Mouse (Mus musculus) small intestine, adult 2 months (tissue): ENCODE measurements around the gene Vamp8. TPM values are rescaled to one million over a fixed set of nuclear protein-coding genes. Genes with fewer than 3 reads are reported as not detected.

Experiments used
- H3K27ac ChIP-seq: fragments of 200-500 bp; 2 replicates; pipeline ENCODE4 v1.5.1; 2012; ENCODE audit warnings: low read depth, low read length, control low read depth, inconsistent platforms; ENCODE audit not compliant: insufficient read depth
- H3K27me3 ChIP-seq: fragments of 200-500 bp; 2 replicates; pipeline ENCODE4 v1.6.1; 2012; ENCODE audit warnings: mild to moderate bottlenecking, moderate library complexity, low read length, inconsistent platforms; ENCODE audit not compliant: control insufficient read depth, insufficient read depth
- H3K36me3 ChIP-seq: fragments of 200-500 bp; 2 replicates; pipeline ENCODE4 v1.6.1; 2012; ENCODE audit warnings: mild to moderate bottlenecking, low read length, control low read depth, inconsistent platforms; ENCODE audit not compliant: control insufficient read depth, insufficient read depth
- H3K4me1 ChIP-seq: fragments of 200-500 bp; 2 replicates; pipeline ENCODE4 v1.6.1; 2012; ENCODE audit warnings: low read length, inconsistent platforms, mixed read lengths; ENCODE audit not compliant: control insufficient read depth, insufficient read depth, insufficient read length
- H3K4me3 ChIP-seq: fragments of 200-500 bp; 2 replicates; pipeline ENCODE4 v1.5.1; 2012; ENCODE audit warnings: low read depth, mild to moderate bottlenecking, control low read depth, inconsistent platforms, low read length, moderate library complexity
- CTCF ChIP-seq: fragments of 200-500 bp; IDR thresholded peaks from 2 replicates; pipeline ENCODE4 v1.5.1; 2012; ENCODE audit warnings: low read depth, mild to moderate bottlenecking, control low read depth, inconsistent platforms, low read length, moderate library complexity, mixed read lengths; ENCODE audit not compliant: insufficient replicate concordance, insufficient read length; ENCODE audit errors: extremely low read depth
- POLR2A ChIP-seq: fragments of 200-500 bp; IDR thresholded peaks from 2 replicates; pipeline ENCODE4 v1.6.1; 2012; ENCODE audit warnings: low read depth, mild to moderate bottlenecking, control low read depth, inconsistent platforms, low read length, moderate library complexity
- WGBS: fragments of 180-500 bp; shearing (Covaris S2); methylation state at CpG from one replicate; pipeline ENCODE4 v1.1.7; 2018; 5-methylcytosine and 5-hydroxymethylcytosine counted together
- polyA plus RNA-seq: library from polyadenylated mRNA; depleted of rRNA; stranded (reverse); fragments of >200 nt; gene quantifications from 2 replicates; pipeline ENCODE4 v1.2.3, GENCODE M21; 2012

The Vamp8 gene
- polyA plus RNA-seq, 1 experiment, result 243 TPM

DNA sequence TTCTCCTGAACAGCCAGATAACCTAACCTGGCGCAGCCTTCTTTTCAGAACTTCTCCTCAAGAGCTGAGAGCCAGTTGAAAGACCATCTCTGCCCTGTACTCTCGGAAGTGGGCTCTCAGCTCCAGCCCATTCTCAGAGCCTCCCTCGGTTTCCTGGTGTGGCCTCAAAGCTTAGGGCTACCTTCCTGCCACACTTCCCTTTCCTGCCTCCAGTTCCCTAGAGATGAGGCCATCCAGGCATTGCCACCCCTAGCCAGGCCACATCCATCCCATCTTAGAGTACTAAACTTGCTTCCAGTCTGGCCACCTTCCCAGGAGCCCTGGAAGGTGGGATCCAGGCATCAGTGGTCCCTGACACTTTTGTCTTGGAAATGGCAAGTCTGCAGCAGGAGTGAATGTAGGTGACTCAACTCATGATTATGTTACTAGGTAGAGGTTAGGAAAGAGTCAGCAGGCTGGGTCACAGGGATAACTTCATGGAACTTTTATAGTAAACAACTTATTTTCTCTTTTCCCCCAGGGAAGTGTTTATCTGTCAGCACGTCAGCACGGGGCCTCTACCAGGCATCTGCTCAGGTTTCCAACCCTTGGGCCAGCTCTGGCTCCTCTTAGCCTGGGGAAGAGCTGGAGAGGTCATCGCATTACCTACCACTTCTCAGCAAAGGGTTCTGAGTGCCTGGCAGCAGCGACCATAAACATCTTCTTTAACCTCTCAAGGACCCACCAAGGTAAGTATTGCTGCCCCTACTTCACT, 10.9 kb downstream of the Vamp8 start:
- Histone ChIP-seq H3K36me3 (no peaks in the 10 kb centered on the region), H3K27ac (peak overlapping the region; percentile 73), H3K4me3 (peak overlapping the region; percentile 92), H3K4me1 (peaks cover 8% of the 10 kb centered on the region), H3K27me3 (no peaks in the 10 kb centered on the region)
- TF ChIP-seq POLR2A, result no peak
- no peak for TF ChIP-seq CTCF
- 59% methylated on average over 7 of the region's 7 CpGs for WGBS

DNA sequence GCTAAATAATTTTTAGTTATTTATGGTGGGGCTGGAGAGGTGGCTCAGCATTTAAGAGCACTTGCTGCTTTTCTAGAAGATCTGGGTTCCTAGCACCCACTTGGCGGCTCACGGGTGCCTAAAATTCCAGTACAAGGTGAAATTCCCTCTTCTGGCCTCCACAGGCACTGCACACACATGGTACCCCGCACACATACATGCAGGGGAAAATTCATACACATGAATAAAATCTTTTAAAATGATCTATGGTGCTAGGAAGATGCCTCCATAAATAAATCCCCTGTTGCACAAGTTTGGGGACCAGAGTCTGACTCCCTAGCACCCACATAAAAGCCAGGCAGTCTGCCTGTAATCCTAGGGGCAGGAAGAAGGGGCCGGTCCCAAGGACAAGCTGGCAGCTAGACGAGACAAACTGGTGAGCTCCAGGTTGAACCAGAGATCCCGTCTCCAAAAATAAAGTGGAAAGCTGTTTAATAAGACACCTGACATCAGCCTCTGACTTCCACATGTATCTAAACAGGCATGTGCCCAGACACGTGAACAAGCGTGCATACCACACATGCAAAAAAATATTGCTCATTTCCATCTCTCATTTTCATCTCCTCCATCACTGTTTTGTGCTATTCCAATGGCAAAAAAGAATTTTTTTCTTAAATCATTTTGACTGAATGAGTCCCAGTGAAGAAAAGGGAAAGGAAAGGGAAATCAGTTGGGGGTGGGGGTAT, 11.8 kb downstream of the Vamp8 start:
- H3K4me3 ChIP-seq, result no peak overlapping the region
- no peaks in the 10 kb centered on the region for H3K36me3 ChIP-seq
- TF ChIP-seq CTCF, result no peak
- no peak for TF ChIP-seq POLR2A
- H3K27me3 ChIP-seq, result no peaks in the 10 kb centered on the region
- no peak overlapping the region for H3K27ac ChIP-seq
- H3K4me1 ChIP-seq, result peaks cover 14% of the 10 kb centered on the region
- 93% methylated on average over 8 of the region's 8 CpGs for WGBS

GRCm38 (mm10) chr6:72374820-72375563, 15.5 kb downstream of the Vamp8 start:
- Histone ChIP-seq H3K4me3 (no peak overlapping the region), H3K27me3 (no peaks in the 10 kb centered on the region), H3K36me3 (no peaks in the 10 kb centered on the region), H3K27ac (no peak overlapping the region), H3K4me1 (peaks cover 26% of the 10 kb centered on the region)
- 41% methylated on average over 15 of the region's 15 CpGs for WGBS
- TF ChIP-seq CTCF (no peak), POLR2A (no peak)

DNA sequence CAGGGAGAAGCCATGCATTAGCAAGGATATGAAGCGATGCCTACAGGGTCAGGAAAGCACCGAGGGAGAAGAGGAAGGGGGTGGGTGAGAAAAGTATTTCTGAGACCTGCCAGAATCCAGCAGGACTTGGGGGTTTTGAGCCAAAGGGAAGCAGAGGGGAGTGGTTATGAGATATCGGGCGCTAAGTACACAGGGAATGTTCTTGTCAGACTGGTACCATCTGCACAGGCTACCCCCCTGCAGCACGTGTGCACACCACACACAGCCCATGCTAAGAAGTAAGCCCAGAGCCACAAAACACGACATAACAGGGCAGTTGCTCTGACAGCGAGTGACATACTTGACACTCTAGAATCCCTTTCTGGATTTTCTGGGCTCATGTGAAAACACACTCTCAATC, 16.3 kb downstream of the Vamp8 start:
- TF ChIP-seq CTCF, result no peak
- no peak for TF ChIP-seq POLR2A
- Histone ChIP-seq H3K36me3 (no peaks in the 10 kb centered on the region), H3K27ac (no peak overlapping the region), H3K4me1 (peaks cover 24% of the 10 kb centered on the region; the same call in 1 of the 2 replicates), H3K27me3 (no peaks in the 10 kb centered on the region), H3K4me3 (no peak overlapping the region)
- WGBS, result 46% methylated on average over 7 of the region's 7 CpGs

GRCm38 (mm10) chr6:72373184-72373583, 17.3 kb downstream of the Vamp8 start:
- TF ChIP-seq CTCF, result no peak
- TF ChIP-seq POLR2A, result no peak
- Histone ChIP-seq H3K4me3 (no peak overlapping the region), H3K36me3 (no peaks in the 10 kb centered on the region), H3K27me3 (no peaks in the 10 kb centered on the region), H3K27ac (peak overlapping the region; percentile 57), H3K4me1 (peaks cover 24% of the 10 kb centered on the region; the same call in 1 of the 2 replicates)
- WGBS, result 37% methylated on average over 4 of the region's 4 CpGs

GRCm38 (mm10) chr6:72371571-72371970, 18.9 kb downstream of the Vamp8 start:
- peaks cover 24% of the 10 kb centered on the region; the same call in 1 of the 2 replicates for H3K4me1 ChIP-seq
- no peaks in the 10 kb centered on the region for H3K27me3 ChIP-seq
- TF ChIP-seq CTCF, result no peak
- TF ChIP-seq POLR2A, result no peak
- no peaks in the 10 kb centered on the region for H3K36me3 ChIP-seq
- no peak overlapping the region for H3K4me3 ChIP-seq
- WGBS, result 16% methylated on average over 1 of the region's 1 CpGs
- H3K27ac ChIP-seq, result no peak overlapping the region
